Comparison of ENCODE assay signal across 8 mouse cellular contexts in genomic region chr4:128908586-128909377, GRCm38 (mm10). TPM values are rescaled to one million over a fixed set of nuclear protein-coding genes. Genes with fewer than 3 reads are reported as not detected.
A peak's percentile ranks its signal among the peaks of the same experiment; 100 is the strongest.
DNase-seq lines count a peak whose midpoint lies in the region; ATAC-seq and TF ChIP-seq lines count a peak whose summit lies in the region.
"Had no signal": no experiment of that assay in that cellular context is flagged by ENCODE, and none has a peak within 500 bp of the region (broad histone marks: within the 10 kb centered on the region; RNA-seq: fewer than 3 reads in every experiment).

No protein-coding gene starts in this region.

- TF ChIP-seq CTCF in lung, adult 2 months (IDR thresholded peaks at IDR 0.05; ENCODE audit: insufficient read depth, low read length): peak; percentile 78

- no peak overlapping the region for H3K4me3 ChIP-seq in liver, embryonic 12.5 days
- no peak overlapping the region for H3K4me3 ChIP-seq in hindbrain, embryonic 12.5 days
- H3K4me3 ChIP-seq in lung, adult 2 months (replicated peaks; ENCODE audit: extremely low read depth, low read depth, low read length): no peak overlapping the region
- H3K4me3 ChIP-seq: neural tube, embryonic 12.5 days had no signal

- ATAC-seq in liver, embryonic 12.5 days: no peak; the same call in 1 of the 2 replicates
- ATAC-seq in hindbrain, embryonic 12.5 days (ENCODE audit: low FRiP score): 0 out of 2 replicates have a peak, but pooled peaks have one; percentile 38

- WGBS in liver, embryonic 12.5 days (ENCODE audit: insufficient replicate concordance): 53% methylated on average over 24 of the region's 24 CpGs
- 63% methylated on average over 24 of the region's 24 CpGs for WGBS in hindbrain, embryonic 12.5 days
- 64% methylated on average over 24 of the region's 24 CpGs for WGBS in lung, adult 2 months

- H3K36me3 ChIP-seq in liver, embryonic 12.5 days: no peaks in the 10 kb centered on the region
- H3K36me3 ChIP-seq in hindbrain, embryonic 12.5 days: peaks cover 28% of the 10 kb centered on the region

- peaks cover 34% of the 10 kb centered on the region for H3K27me3 ChIP-seq in liver, embryonic 12.5 days (replicated peaks)
- no peaks in the 10 kb centered on the region for H3K27me3 ChIP-seq in hindbrain, embryonic 12.5 days
- H3K27me3 ChIP-seq: neural tube, embryonic 12.5 days had no signal

- H3K9ac ChIP-seq in liver, embryonic 12.5 days: no peak overlapping the region
- H3K9ac ChIP-seq in hindbrain, embryonic 12.5 days: no peak overlapping the region
- H3K9ac ChIP-seq: neural tube, embryonic 12.5 days had no signal

- TF ChIP-seq POLR2A in lung, adult 2 months (IDR thresholded peaks at IDR 0.05; ENCODE audit: borderline replicate concordance, extremely low read depth, low read depth, low read length): no peak

- H3K9me3 ChIP-seq in liver, embryonic 12.5 days (replicated peaks): no peaks in the 10 kb centered on the region
- H3K9me3 ChIP-seq in hindbrain, embryonic 12.5 days (replicated peaks): no peaks in the 10 kb centered on the region
- H3K9me3 ChIP-seq: neural tube, embryonic 12.5 days had no signal

- H3K4me2 ChIP-seq in liver, embryonic 12.5 days: no peak overlapping the region
- no peak overlapping the region for H3K4me2 ChIP-seq in hindbrain, embryonic 12.5 days (replicated peaks)
- H3K4me2 ChIP-seq: neural tube, embryonic 12.5 days had no signal

- H3K27ac ChIP-seq in liver, embryonic 12.5 days: no peak overlapping the region
- no peak overlapping the region for H3K27ac ChIP-seq in hindbrain, embryonic 12.5 days
- H3K27ac ChIP-seq: neural tube, embryonic 12.5 days had no signal

- H3K4me1 ChIP-seq in liver, embryonic 12.5 days: no peaks in the 10 kb centered on the region
- H3K4me1 ChIP-seq in hindbrain, embryonic 12.5 days: peaks cover 33% of the 10 kb centered on the region
- H3K4me1 ChIP-seq in lung, adult 2 months (ENCODE audit: control insufficient read depth, insufficient read depth, low read length): no peaks in the 10 kb centered on the region

- DNase-seq in liver (peak; percentile 27), R1 (ENCODE audit: low read depth, low spot score) (peak; percentile 78)
- DNase-seq in cerebellum, postnatal 10 days: peak; percentile 82 to 88
- DNase-seq in lung, adult 2 months: peak; percentile 49
- peak; percentile 24 for DNase-seq in skeletal muscle tissue, adult 2 months (ENCODE audit: low read depth, low spot score)

RNA-seq across cellular contexts. Expression of gene Trim62, which starts 25.4 kb away (rescaled TPM):
- polyA plus RNA-seq in liver, embryonic 12.5 days (2016; fragmentation: Nextera tagmentation; extraction: Ambion mirVana): 1.3 and 1.8 TPM in 2 replicates
- 21.5 and 24.9 TPM in 2 replicates for polyA plus RNA-seq in hindbrain, embryonic 12.5 days (2016; fragmentation: Nextera tagmentation; extraction: Ambion mirVana)
- polyA plus RNA-seq in lung, adult 2 months (2012; rRNA removed): 18.6 and 19.7 TPM in 2 replicates

RNA-seq across cellular contexts. Expression of gene Azin2, which starts 53.5 kb away (rescaled TPM):
- 2.0 and 2.5 TPM in 2 replicates for polyA plus RNA-seq in liver, embryonic 12.5 days (2016; fragmentation: Nextera tagmentation; extraction: Ambion mirVana)
- 17.7 and 21.4 TPM in 2 replicates for polyA plus RNA-seq in hindbrain, embryonic 12.5 days (2016; fragmentation: Nextera tagmentation; extraction: Ambion mirVana)
- polyA plus RNA-seq in lung, adult 2 months (2012; rRNA removed): 46.2 and 49.4 TPM in 2 replicates

Comparison
In these comparisons a context has a peak if more than half of its experiments do, and no peak if none do; other contexts are left out.
1. DNase-seq: peak in every context shown above with its lines; median percentile 85 in cerebellum, postnatal 10 days; 78 in R1; 49 in lung, adult 2 months; 27 in liver; 24 in skeletal muscle tissue, adult 2 months.